Mouse (Mus musculus): ENCODE measurements at regions not wholly inside any gene's neighbourhood (a gene's known extent, or its start where the extent isn't known, plus 50 kb on each side); places are given as distances from the start of the nearest gene placed in this dataset.

DNA sequence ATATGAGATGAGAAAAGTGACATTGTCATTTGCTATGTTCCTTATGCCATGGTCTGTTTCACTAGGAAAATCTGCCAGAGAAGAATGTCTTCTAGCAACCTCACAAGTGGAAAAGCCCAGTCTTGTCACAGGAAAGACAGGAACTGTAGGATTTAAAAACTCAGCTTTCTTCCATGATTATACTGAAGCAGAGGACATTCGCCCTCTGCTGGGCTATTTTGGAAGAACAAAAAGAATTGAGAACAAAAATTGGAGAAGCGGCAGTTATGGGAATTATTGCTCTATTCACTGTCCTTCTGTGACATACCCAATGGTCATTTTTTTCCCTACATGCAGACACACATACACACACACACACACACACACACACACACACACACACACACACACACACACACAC is 234.9 kb upstream of the Chl1 start:
- H3K36me3 ChIP-seq (ENCODE audit: control insufficient read depth, insufficient read depth, low read length): no peaks in the 10 kb centered on the region
- no peak overlapping the region for H3K27ac ChIP-seq (ENCODE audit: low read length)
- no peak for ATAC-seq
- no peaks in the 10 kb centered on the region for H3K27me3 ChIP-seq (replicated peaks; ENCODE audit: control insufficient read depth, insufficient read depth, low read length)
- H3K9ac ChIP-seq (ENCODE audit: low read depth, low read length): no peak overlapping the region
- H3K4me2 ChIP-seq (ENCODE audit: low read depth, low read length): no peak overlapping the region
- H3K4me1 ChIP-seq (ENCODE audit: control insufficient read depth, insufficient read depth, low read length): no peaks in the 10 kb centered on the region
- 25% methylated on average over 2 of the region's 2 CpGs for WGBS
- H3K4me3 ChIP-seq (ENCODE audit: low read length): no peak overlapping the region
- no peaks in the 10 kb centered on the region for H3K9me3 ChIP-seq (ENCODE audit: control insufficient read depth, low read length)

DNA sequence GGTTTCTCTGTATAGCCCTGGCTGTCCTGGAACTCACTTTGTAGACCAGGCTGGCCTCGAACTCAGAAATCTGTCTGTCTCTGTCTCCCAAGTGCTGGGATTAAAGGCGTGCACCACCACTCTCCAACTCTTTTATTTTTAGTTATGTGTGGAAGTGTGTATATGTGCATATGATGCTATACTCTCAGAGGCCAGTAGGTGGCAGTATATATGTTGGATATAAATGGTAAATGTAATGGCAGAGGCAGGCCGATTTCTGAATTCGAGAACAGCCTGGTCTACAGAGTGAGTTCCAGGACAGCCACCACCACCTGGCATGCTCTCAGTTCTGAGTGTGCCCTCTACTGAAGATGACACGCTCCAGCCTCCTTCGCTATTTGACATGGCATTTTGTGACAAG is 214.4 kb upstream of the Chl1 start:
- Histone ChIP-seq H3K36me3 (ENCODE audit: control insufficient read depth, insufficient read depth, low read length) (no peaks in the 10 kb centered on the region), H3K4me2 (ENCODE audit: low read depth, low read length) (no peak overlapping the region), H3K4me1 (ENCODE audit: control insufficient read depth, insufficient read depth, low read length) (no peaks in the 10 kb centered on the region), H3K27ac (ENCODE audit: low read length) (no peak overlapping the region), H3K27me3 (replicated peaks; ENCODE audit: control insufficient read depth, insufficient read depth, low read length) (no peaks in the 10 kb centered on the region), H3K4me3 (ENCODE audit: low read length) (no peak overlapping the region), H3K9me3 (ENCODE audit: control insufficient read depth, low read length) (no peaks in the 10 kb centered on the region), H3K9ac (ENCODE audit: low read depth, low read length) (no peak overlapping the region)
- no peak for ATAC-seq
- WGBS: 86% methylated on average over 6 of the region's 6 CpGs

DNA sequence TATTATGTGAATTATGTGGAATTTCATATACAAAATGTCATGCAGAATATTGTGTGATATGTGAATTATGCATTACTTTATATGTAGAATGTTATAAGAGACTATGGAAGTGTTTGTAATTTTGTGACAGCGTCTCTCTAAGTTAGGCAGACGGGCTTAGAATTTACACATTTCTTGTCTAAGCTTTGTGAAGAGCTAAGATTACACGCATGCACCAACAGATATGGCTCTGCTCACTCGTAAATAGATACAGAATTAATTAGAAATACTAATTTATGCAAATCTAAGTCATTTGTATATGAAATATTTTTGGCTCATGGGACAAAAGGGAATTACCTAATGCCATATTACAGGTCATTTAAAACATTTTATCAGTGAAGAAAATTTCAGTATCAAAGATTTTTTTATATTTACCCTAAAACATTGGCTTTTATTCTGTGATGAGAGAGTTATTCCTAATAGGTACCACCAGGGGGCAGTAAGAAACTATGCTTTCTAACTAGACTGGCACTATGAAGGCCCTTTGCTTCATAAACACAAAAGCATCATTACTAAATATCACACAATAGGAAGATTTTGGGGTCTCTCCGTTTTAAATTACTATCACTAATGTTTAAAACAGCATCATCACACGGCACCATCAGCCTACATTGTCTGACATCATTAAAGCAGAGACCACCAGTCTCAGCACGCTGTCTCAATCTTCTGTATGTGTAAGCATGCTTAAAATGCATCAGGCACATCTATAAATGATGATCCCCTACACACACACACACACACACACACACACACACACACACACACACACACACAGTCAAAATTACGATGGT is 203.8 kb upstream of the Chl1 start:
- 43% methylated on average over 8 of the region's 8 CpGs for WGBS
- Histone ChIP-seq H3K27ac (ENCODE audit: low read length) (no peak overlapping the region), H3K4me2 (ENCODE audit: low read depth, low read length) (no peak overlapping the region), H3K36me3 (ENCODE audit: control insufficient read depth, insufficient read depth, low read length) (no peaks in the 10 kb centered on the region), H3K9me3 (ENCODE audit: control insufficient read depth, low read length) (no peaks in the 10 kb centered on the region), H3K27me3 (replicated peaks; ENCODE audit: control insufficient read depth, insufficient read depth, low read length) (no peaks in the 10 kb centered on the region), H3K9ac (ENCODE audit: low read depth, low read length) (no peak overlapping the region), H3K4me3 (ENCODE audit: low read length) (no peak overlapping the region), H3K4me1 (ENCODE audit: control insufficient read depth, insufficient read depth, low read length) (no peaks in the 10 kb centered on the region)
- peak; percentile 53; the same call in 1 of the 2 replicates for ATAC-seq

DNA sequence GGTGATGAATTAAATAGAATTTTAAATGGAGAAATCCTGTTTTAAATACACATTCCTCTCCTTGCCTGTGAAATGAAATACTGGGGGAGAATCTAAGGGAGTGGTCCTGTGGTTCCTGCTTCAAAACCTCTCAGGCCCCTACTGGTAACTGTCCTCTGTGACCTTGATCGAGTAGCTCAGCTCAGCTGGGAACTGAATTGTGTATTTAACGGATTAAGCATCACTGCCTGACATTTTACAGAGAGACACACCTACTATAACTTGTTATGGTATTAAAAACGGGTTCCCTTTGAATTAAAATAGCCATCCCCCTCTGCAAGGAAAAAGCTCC is 203.2 kb upstream of the Chl1 start:
- H3K36me3 ChIP-seq (ENCODE audit: control insufficient read depth, insufficient read depth, low read length): no peaks in the 10 kb centered on the region
- H3K4me3 ChIP-seq (ENCODE audit: low read length): no peak overlapping the region
- no peak overlapping the region for H3K27ac ChIP-seq (ENCODE audit: low read length)
- H3K4me2 ChIP-seq (ENCODE audit: low read depth, low read length): no peak overlapping the region
- H3K4me1 ChIP-seq (ENCODE audit: control insufficient read depth, insufficient read depth, low read length): no peaks in the 10 kb centered on the region
- 24% methylated on average over 3 of the region's 3 CpGs for WGBS
- no peaks in the 10 kb centered on the region for H3K27me3 ChIP-seq (replicated peaks; ENCODE audit: control insufficient read depth, insufficient read depth, low read length)
- H3K9me3 ChIP-seq (ENCODE audit: control insufficient read depth, low read length): no peaks in the 10 kb centered on the region
- no peak overlapping the region for H3K9ac ChIP-seq (ENCODE audit: low read depth, low read length)
- no peak for ATAC-seq

DNA sequence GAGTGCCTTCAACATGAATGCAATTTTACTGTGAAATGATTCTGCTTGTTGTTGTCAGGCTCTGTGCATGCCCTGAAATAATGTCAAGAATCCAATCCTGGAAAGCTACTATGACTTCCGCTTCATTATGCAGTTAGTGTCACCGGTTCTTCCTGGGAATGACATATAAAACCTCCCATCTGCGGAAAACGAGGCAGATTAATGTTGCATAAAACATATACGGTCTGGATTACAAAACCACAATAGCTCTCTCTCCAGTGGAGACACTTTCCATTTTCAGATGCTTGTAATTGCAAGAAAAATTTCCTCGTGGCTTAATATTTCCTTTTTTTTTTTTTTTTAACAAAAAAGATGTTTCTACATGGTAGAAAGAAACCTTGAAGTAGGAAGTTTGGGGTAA is 198.2 kb upstream of the Chl1 start:
- 63% methylated on average over 6 of the region's 6 CpGs for WGBS
- no peak overlapping the region for H3K9ac ChIP-seq (ENCODE audit: low read depth, low read length)

DNA sequence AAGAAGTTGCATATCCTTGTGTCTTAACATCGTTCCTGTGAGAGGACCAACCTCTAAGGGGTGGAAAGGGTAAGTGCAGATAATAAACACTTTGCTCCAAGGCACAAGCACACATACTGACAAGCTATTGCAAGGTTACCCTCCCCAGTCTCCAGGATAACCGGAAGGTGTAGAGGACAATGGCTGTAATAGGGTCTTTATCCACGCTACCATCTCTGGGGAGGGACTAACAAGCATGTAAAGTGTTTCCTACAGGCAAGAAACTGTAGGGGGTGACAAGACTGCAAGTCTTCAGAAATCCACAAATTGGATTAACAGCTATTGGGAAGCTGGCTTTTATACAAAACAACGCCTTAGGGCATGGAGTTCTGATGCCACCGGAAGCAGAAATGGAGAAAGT is 197.5 kb upstream of the Chl1 start:
- H3K4me1 ChIP-seq (ENCODE audit: control insufficient read depth, insufficient read depth, low read length): no peaks in the 10 kb centered on the region
- no peaks in the 10 kb centered on the region for H3K36me3 ChIP-seq (ENCODE audit: control insufficient read depth, insufficient read depth, low read length)
- no peak overlapping the region for H3K4me3 ChIP-seq (ENCODE audit: low read length)
- no peak for ATAC-seq
- no peak overlapping the region for H3K4me2 ChIP-seq (ENCODE audit: low read depth, low read length)
- WGBS: 80% methylated on average over 5 of the region's 5 CpGs
- H3K9ac ChIP-seq (ENCODE audit: low read depth, low read length): no peak overlapping the region
- no peaks in the 10 kb centered on the region for H3K27me3 ChIP-seq (replicated peaks; ENCODE audit: control insufficient read depth, insufficient read depth, low read length)
- H3K9me3 ChIP-seq (ENCODE audit: control insufficient read depth, low read length): no peaks in the 10 kb centered on the region
- no peak overlapping the region for H3K27ac ChIP-seq (ENCODE audit: low read length)

More for the DNA sequence above, 198.2 kb upstream of the Chl1 start:
- Histone ChIP-seq H3K4me1 (ENCODE audit: control insufficient read depth, insufficient read depth, low read length) (no peaks in the 10 kb centered on the region), H3K27me3 (replicated peaks; ENCODE audit: control insufficient read depth, insufficient read depth, low read length) (no peaks in the 10 kb centered on the region), H3K9me3 (ENCODE audit: control insufficient read depth, low read length) (no peaks in the 10 kb centered on the region), H3K4me2 (ENCODE audit: low read depth, low read length) (no peak overlapping the region), H3K4me3 (ENCODE audit: low read length) (no peak overlapping the region), H3K27ac (ENCODE audit: low read length) (no peak overlapping the region), H3K36me3 (ENCODE audit: control insufficient read depth, insufficient read depth, low read length) (no peaks in the 10 kb centered on the region)
- ATAC-seq: no peak

DNA sequence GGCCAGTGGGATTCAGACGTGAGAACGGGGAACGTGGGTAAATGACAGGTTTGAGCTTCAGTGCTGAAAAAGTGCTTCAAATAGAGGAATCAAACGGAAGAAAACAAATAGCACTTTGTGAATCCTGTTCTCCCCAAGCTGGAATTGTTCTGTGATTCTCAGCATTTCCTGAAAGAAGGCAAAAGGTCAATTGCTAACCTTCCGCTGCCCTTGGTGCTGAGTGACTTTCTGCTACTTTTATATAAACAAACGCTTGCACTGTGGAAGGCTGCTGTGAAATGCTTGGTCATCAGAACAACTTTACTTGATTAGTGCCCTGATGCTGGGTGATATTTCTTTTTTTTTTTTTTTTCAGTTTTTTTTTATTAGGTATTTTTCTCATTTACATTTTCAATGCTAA is 192.3 kb upstream of the Chl1 start:
- no peaks in the 10 kb centered on the region for H3K9me3 ChIP-seq (ENCODE audit: control insufficient read depth, low read length)
- no peaks in the 10 kb centered on the region for H3K36me3 ChIP-seq (ENCODE audit: control insufficient read depth, insufficient read depth, low read length)
- H3K4me1 ChIP-seq (ENCODE audit: control insufficient read depth, insufficient read depth, low read length): no peaks in the 10 kb centered on the region
- H3K4me3 ChIP-seq (ENCODE audit: low read length): no peak overlapping the region
- H3K27me3 ChIP-seq (replicated peaks; ENCODE audit: control insufficient read depth, insufficient read depth, low read length): no peaks in the 10 kb centered on the region
- ATAC-seq: no peak
- no peak overlapping the region for H3K4me2 ChIP-seq (ENCODE audit: low read depth, low read length)
- no peak overlapping the region for H3K27ac ChIP-seq (ENCODE audit: low read length)
- H3K9ac ChIP-seq (ENCODE audit: low read depth, low read length): no peak overlapping the region
- WGBS: 29% methylated on average over 6 of the region's 6 CpGs

DNA sequence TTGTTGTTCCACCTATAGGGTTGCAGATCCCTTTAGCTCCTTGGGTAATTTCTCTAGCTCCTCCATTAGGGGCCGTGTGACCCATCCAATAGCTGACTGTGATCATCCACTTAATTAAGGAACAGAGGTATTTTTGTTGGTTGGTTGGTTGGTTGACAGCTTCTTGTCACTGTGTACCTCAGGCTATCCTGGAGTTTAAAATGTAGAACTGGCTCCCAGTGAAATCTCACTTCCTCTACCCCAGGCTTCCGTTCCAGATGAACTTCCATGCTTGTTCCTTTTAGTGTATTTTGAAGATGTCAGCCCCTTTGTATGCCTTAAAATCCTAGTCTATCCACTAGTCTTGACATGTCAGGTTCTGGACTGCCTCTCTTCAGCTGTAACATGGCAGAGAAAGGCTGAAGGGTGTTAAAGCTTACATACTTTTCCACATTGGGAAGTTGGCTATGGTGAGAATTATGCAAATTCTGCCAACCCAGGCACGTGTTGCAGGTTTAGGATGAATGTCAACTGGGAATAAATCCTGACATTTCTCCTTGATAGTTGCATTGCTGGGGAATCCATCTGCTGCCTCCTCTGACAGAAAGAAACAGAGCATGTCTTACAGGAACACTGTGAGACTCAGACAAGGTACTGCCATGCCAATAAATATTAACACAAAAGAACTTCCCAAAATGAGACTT is 191.6 kb upstream of the Chl1 start:
- H3K9ac ChIP-seq (ENCODE audit: low read depth, low read length): no peak overlapping the region
- H3K4me1 ChIP-seq (ENCODE audit: control insufficient read depth, insufficient read depth, low read length): no peaks in the 10 kb centered on the region
- ATAC-seq: no peak
- no peak overlapping the region for H3K4me2 ChIP-seq (ENCODE audit: low read depth, low read length)
- WGBS: 72% methylated on average over 3 of the region's 3 CpGs
- no peaks in the 10 kb centered on the region for H3K36me3 ChIP-seq (ENCODE audit: control insufficient read depth, insufficient read depth, low read length)
- H3K9me3 ChIP-seq (ENCODE audit: control insufficient read depth, low read length): no peaks in the 10 kb centered on the region
- no peak overlapping the region for H3K4me3 ChIP-seq (ENCODE audit: low read length)
- no peaks in the 10 kb centered on the region for H3K27me3 ChIP-seq (replicated peaks; ENCODE audit: control insufficient read depth, insufficient read depth, low read length)
- no peak overlapping the region for H3K27ac ChIP-seq (ENCODE audit: low read length)

DNA sequence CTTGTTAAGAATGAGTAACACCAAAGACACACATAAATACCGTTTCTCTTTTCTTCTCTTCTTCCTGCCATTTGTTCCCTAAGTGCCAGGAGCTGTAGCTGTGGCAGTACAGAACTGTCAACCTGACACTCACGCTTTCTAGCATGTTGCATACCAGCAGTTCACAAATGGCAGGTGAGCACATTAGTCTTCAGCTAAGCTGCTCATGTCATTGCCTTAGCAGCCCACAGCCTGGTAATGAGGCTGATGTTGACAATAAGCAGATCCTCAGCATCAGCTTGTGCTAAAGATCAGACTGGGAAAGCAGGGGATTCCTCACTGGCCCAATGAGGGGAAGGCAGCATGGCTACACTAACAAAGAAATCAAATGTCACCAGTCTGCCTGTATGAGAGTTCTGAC is 190.4 kb upstream of the Chl1 start:
- no peaks in the 10 kb centered on the region for H3K27me3 ChIP-seq (replicated peaks; ENCODE audit: control insufficient read depth, insufficient read depth, low read length)
- H3K4me1 ChIP-seq (ENCODE audit: control insufficient read depth, insufficient read depth, low read length): no peaks in the 10 kb centered on the region
- no peak overlapping the region for H3K9ac ChIP-seq (ENCODE audit: low read depth, low read length)
- no peak overlapping the region for H3K4me3 ChIP-seq (ENCODE audit: low read length)
- H3K4me2 ChIP-seq (ENCODE audit: low read depth, low read length): no peak overlapping the region
- ATAC-seq: no peak
- no peaks in the 10 kb centered on the region for H3K36me3 ChIP-seq (ENCODE audit: control insufficient read depth, insufficient read depth, low read length)
- no peak overlapping the region for H3K27ac ChIP-seq (ENCODE audit: low read length)
- 55% methylated on average over 2 of the region's 2 CpGs for WGBS
- no peaks in the 10 kb centered on the region for H3K9me3 ChIP-seq (ENCODE audit: control insufficient read depth, low read length)
